Mouse (Mus musculus) brain, adult 2 months (tissue): ENCODE results near the gene Tacc3.

ENCODE experiments used
- DNase-seq: peaks from one replicate; pipeline ENCODE4 v3.0.0; 2011; ENCODE audit warnings: low read depth, low spot score

Tacc3 gene

GRCm38 (mm10) chr5:33694848-33695717 is 37.2 kb downstream of the Tacc3 start:
- DNase-seq, result no peak

- no peak for DNase-seq
Observed at GRCm38 (mm10) chr5:33695718-33696121, 37.8 kb downstream of the Tacc3 start.

- no peak for DNase-seq
Observed at GRCm38 (mm10) chr5:33696430-33696829, 38.5 kb downstream of the Tacc3 start.

GRCm38 (mm10) chr5:33697534-33697933 is 39.6 kb downstream of the Tacc3 start:
- no peak for DNase-seq

- DNase-seq, result no peak
Observed at GRCm38 (mm10) chr5:33697947-33698512, 40.1 kb downstream of the Tacc3 start.

- DNase-seq, result no peak
Observed at GRCm38 (mm10) chr5:33698669-33699068, 40.7 kb downstream of the Tacc3 start.

GRCm38 (mm10) chr5:33700010-33700409 is 42.1 kb downstream of the Tacc3 start:
- DNase-seq, result no peak

GRCm38 (mm10) chr5:33701832-33702231 is 43.9 kb downstream of the Tacc3 start:
- DNase-seq, result no peak

GRCm38 (mm10) chr5:33703999-33704398 is 46.1 kb downstream of the Tacc3 start:
- DNase-seq, result no peak

- no peak for DNase-seq
Observed at GRCm38 (mm10) chr5:33704945-33705611, 47.1 kb downstream of the Tacc3 start.

GRCm38 (mm10) chr5:33705612-33706349 is 47.9 kb downstream of the Tacc3 start:
- no peak for DNase-seq

- no peak for DNase-seq
Observed at GRCm38 (mm10) chr5:33706350-33706629, 48.4 kb downstream of the Tacc3 start.

- no peak for DNase-seq
Observed at GRCm38 (mm10) chr5:33707163-33707562, 49.2 kb downstream of the Tacc3 start.

GRCm38 (mm10) chr5:33709037-33709436 is 51.1 kb downstream of the Tacc3 start:
- DNase-seq, result peak; percentile 50

- DNase-seq, result no peak
Observed at GRCm38 (mm10) chr5:33712550-33712949, 54.6 kb downstream of the Tacc3 start.

- no peak for DNase-seq
Observed at GRCm38 (mm10) chr5:33715182-33715581, 57.3 kb downstream of the Tacc3 start.

- DNase-seq, result no peak
Observed at GRCm38 (mm10) chr5:33716467-33716866, 58.5 kb downstream of the Tacc3 start.

- no peak for DNase-seq
Observed at GRCm38 (mm10) chr5:33718460-33718859, 60.5 kb downstream of the Tacc3 start.

GRCm38 (mm10) chr5:33720852-33721490 is 63.0 kb downstream of the Tacc3 start:
- no peak for DNase-seq

- no peak for DNase-seq
Observed at GRCm38 (mm10) chr5:33721541-33722265, 63.8 kb downstream of the Tacc3 start, which contains the start of gene Fgfr3. TSS of gene Fgfr3 (plus strand) at chr5:33721674.
